Mouse (Mus musculus): ENCODE results near the gene Eif2b1. TPM values are rescaled to one million over a fixed set of nuclear protein-coding genes. Genes with fewer than 3 reads are reported as not detected.

The Eif2b1 gene
- polyA plus RNA-seq, 1 experiment: 32.9 TPM

DNA sequence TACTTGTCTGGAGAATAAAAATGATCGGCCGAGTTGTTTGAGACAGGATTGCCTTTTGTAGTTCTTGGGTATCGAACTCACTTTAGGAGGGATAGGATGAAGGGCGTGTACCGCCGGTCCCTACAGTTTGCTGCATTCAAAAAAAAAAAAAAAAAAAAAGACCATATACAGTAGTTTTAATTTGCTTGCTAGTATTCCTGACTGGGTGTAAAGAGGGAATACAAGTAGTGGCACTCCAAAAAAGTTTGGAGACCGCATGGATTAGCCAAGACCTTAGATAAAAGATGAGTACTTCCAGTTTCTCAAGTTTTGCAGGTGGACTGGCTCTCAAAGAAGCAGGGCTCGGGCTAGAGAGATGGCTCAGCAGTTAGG, 37.3 kb downstream of the Eif2b1 start:
- peaks cover 1% of the 10 kb centered on the region; the same call in 1 of the 2 replicates for H3K4me1 ChIP-seq (ENCODE audit: control insufficient read depth, insufficient read depth, low read length)
- H3K27ac ChIP-seq (ENCODE audit: insufficient read depth, low read length): no peak overlapping the region
- peak overlapping the region; percentile 52 for H3K4me3 ChIP-seq (ENCODE audit: insufficient read depth, low read length)
- TF ChIP-seq POLR2A (IDR thresholded peaks at IDR 0.05; ENCODE audit: extremely low read depth, insufficient read depth, low read length): no peak
- TF ChIP-seq CTCF (IDR thresholded peaks at IDR 0.05; ENCODE audit: extremely low read depth, insufficient read depth, low read length): no peak

DNA sequence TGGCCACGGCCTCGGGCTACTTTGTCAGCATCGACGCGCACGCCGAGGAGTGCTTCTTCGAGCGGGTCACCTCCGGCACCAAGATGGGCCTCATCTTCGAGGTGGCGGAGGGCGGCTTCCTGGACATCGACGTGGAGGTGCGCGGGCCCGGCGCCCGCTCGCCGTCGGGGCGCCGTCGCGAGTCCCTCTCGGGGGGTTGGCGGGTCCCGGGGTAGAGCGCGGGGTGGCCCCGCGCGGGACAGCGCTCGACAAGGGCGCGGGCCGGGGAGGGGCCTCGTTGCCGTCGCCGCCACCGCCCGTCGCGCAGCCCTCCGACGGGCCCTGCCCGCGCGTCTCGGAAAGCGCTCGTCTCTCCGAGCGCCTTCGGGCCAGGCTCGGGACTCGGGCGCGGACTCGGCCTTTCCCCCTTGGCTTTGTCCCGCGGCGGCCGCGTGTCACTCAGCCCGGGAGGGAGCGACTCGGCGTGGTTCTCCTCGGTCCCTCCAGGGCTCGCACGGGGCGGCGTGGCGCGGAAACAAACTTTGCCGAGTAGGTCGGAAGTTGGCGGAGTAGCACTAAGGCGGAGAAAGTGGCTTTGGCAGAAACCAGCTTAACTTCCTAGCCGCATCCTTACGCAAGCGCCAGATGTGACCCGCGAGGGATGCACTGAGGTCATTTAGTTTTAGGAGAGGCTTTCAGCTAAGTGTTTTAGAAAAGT, 37.9 kb downstream of the Eif2b1 start:
- no peak overlapping the region for H3K27ac ChIP-seq (ENCODE audit: insufficient read depth, low read length)
- H3K4me3 ChIP-seq (ENCODE audit: insufficient read depth, low read length): peak overlapping the region; percentile 52
- peaks cover 1% of the 10 kb centered on the region; the same call in 1 of the 2 replicates for H3K4me1 ChIP-seq (ENCODE audit: control insufficient read depth, insufficient read depth, low read length)
- TF ChIP-seq POLR2A (IDR thresholded peaks at IDR 0.05; ENCODE audit: extremely low read depth, insufficient read depth, low read length): no peak

DNA sequence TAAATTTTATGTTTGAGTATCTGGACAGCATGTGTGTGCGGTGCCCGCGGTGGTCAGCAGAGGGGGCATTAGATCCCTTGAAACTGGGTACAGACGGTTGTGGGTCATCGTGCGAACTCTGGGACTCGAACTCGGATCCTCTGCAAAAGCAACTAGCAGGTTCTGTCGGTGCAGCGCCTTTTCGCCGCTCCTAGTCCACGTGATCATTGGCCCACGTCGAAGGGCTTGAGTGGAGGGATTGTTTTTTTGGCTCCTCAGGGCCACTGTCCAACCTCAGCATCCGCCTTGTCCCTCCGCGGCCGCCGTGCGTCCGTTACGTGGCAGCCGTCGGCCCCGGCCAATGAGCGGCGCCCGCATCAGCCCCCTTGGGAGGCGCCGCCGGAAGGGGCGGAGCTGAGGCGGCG, 38.5 kb downstream of the Eif2b1 start, which contains the start of gene Tmed2:
Gene Tmed2, plus strand, starts transcription at position 313 of the 404 bp plus-strand sequence.
- Histone ChIP-seq H3K4me1 (ENCODE audit: control insufficient read depth, insufficient read depth, low read length) (peaks cover 1% of the 10 kb centered on the region; the same call in 1 of the 2 replicates), H3K27ac (ENCODE audit: insufficient read depth, low read length) (no peak within 1 kb of the TSS), H3K4me3 (ENCODE audit: insufficient read depth, low read length) (peak within 1 kb of the TSS; percentile 52)
- no peak for TF ChIP-seq POLR2A (IDR thresholded peaks at IDR 0.05; ENCODE audit: extremely low read depth, insufficient read depth, low read length)
- TF ChIP-seq CTCF (IDR thresholded peaks at IDR 0.05; ENCODE audit: extremely low read depth, insufficient read depth, low read length): no peak

DNA sequence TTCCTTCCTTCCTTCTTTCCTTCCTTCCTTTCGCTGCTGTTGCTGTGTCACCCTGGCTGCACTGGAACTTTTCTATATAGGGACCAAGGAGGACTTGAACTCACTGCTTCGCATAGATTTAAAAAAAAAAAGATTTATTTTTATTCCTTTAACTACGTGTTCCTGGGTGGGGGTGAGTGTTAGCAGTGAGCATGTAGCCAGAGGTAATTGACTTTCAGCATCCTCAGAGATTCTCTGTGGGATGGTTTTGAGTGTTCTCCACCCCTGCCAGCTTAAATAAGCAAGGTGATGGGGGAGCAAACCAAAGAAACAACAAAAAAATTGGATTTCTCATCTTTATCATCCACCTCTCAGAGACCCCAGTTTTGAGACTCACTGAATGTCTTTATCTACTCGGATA, 39.0 kb downstream of the Eif2b1 start:
- Histone ChIP-seq H3K27ac (ENCODE audit: insufficient read depth, low read length) (no peak overlapping the region), H3K4me1 (ENCODE audit: control insufficient read depth, insufficient read depth, low read length) (peaks cover 1% of the 10 kb centered on the region; the same call in 1 of the 2 replicates), H3K4me3 (ENCODE audit: insufficient read depth, low read length) (peak overlapping the region; percentile 52; the same call in 1 of the 2 replicates)
- no peak for TF ChIP-seq CTCF (IDR thresholded peaks at IDR 0.05; ENCODE audit: extremely low read depth, insufficient read depth, low read length)
- no peak for TF ChIP-seq POLR2A (IDR thresholded peaks at IDR 0.05; ENCODE audit: extremely low read depth, insufficient read depth, low read length)

DNA sequence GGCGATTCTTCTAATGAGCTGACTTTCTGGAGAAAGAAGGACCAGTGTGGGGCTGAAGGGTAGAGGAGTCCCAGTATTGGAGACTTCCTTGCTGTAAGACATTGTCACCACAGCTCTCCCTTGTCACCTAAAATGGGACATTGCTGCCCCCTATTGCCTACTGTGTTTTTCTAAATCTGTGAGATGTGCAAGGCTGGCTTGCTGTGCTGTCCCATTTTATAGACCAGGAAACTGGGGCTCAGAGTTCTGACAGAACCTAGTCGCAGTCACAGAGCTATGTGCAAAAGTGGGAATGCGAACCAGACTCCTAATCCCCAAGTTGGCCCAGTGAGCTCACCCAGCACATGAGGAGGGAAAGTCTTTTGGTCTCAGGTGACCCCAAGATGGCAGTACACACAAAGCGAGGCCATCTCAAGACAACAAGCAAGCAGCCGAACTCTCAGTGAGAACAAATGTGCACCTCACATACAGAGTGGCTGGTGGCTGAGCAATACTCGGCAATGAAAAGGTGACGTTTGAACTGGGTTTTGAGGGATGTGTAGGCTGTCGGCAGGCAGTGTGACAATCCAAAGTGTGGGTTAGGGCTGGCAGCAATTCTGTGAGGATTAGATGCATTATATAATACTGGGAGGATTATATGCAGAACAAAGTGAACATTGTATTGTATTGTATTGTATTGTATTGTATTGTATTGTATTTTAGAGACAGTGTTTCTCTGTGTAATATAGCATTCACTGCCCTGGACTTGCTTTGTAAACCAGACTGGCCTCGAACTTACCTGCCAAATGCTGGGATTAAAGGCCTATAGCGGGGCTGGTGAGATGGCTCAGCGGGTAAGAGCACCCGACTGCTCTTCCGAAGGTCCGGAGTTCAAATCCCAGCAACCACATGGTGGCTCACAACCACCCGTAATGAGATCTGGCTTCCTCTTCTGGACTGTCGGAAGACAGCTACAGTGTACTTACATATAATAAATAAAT, 39.8 kb downstream of the Eif2b1 start:
- Histone ChIP-seq H3K4me3 (ENCODE audit: insufficient read depth, low read length) (no peak overlapping the region), H3K4me1 (ENCODE audit: control insufficient read depth, insufficient read depth, low read length) (peaks cover 1% of the 10 kb centered on the region; the same call in 1 of the 2 replicates), H3K27ac (ENCODE audit: insufficient read depth, low read length) (peak overlapping the region; percentile 9; the same call in 1 of the 2 replicates)
- no peak for TF ChIP-seq POLR2A (IDR thresholded peaks at IDR 0.05; ENCODE audit: extremely low read depth, insufficient read depth, low read length)
- TF ChIP-seq CTCF (IDR thresholded peaks at IDR 0.05; ENCODE audit: extremely low read depth, insufficient read depth, low read length): peak; percentile 72

DNA sequence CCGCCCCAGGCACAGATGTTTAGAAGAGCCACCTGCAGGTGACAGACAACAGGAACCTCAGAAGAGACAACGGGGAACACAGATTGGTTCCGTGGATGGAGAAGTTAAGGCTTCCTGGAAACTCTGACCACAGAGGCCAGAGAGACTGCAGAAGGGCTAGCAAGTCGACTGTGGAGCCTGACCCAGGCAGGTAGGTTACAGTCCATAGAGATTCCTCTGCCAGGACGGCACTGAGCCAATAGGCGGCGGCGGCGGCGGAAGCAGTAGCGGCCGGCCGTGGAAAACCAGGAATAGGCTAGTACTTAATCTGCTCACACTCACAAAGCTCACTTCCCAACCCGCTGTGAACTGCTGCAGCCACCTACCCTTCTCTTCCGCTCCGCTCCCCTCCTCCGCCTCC, 42.2 kb downstream of the Eif2b1 start:
- no peak for TF ChIP-seq POLR2A (IDR thresholded peaks at IDR 0.05; ENCODE audit: extremely low read depth, insufficient read depth, low read length)
- TF ChIP-seq CTCF (IDR thresholded peaks at IDR 0.05; ENCODE audit: extremely low read depth, insufficient read depth, low read length): no peak
- Histone ChIP-seq H3K4me3 (ENCODE audit: insufficient read depth, low read length) (no peak overlapping the region), H3K4me1 (ENCODE audit: control insufficient read depth, insufficient read depth, low read length) (0 out of 2 replicates have a peak, but pooled peaks cover under 1% of the 10 kb centered on the region), H3K27ac (ENCODE audit: insufficient read depth, low read length) (0 out of 2 replicates have a peak overlapping the region, but pooled peaks have one; percentile 6)

DNA sequence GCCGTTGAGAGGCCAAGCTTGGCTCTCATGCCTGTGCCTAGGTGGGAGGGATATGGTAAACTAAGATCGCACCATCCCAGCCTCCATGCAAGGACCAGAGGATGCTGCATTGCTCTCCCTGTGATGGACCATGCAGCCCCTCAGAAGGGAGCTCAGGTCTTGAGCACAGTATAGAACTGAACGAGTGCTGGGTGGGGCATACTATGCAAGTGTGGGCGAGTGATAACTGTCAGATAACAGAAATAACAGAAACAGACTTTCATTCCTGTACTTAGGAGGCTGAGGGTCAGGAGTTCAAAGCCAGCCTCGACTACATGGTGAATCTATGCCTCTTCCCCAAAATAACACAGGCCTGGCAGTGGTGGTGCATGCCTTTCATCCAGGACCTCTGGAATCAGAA, 43.9 kb downstream of the Eif2b1 start:
- Histone ChIP-seq H3K4me3 (ENCODE audit: insufficient read depth, low read length) (no peak overlapping the region), H3K27ac (ENCODE audit: insufficient read depth, low read length) (no peak overlapping the region), H3K4me1 (ENCODE audit: control insufficient read depth, insufficient read depth, low read length) (0 out of 2 replicates have a peak, but pooled peaks cover 2% of the 10 kb centered on the region)
- TF ChIP-seq POLR2A (IDR thresholded peaks at IDR 0.05; ENCODE audit: extremely low read depth, insufficient read depth, low read length) (no peak), CTCF (IDR thresholded peaks at IDR 0.05; ENCODE audit: extremely low read depth, insufficient read depth, low read length) (no peak)

DNA sequence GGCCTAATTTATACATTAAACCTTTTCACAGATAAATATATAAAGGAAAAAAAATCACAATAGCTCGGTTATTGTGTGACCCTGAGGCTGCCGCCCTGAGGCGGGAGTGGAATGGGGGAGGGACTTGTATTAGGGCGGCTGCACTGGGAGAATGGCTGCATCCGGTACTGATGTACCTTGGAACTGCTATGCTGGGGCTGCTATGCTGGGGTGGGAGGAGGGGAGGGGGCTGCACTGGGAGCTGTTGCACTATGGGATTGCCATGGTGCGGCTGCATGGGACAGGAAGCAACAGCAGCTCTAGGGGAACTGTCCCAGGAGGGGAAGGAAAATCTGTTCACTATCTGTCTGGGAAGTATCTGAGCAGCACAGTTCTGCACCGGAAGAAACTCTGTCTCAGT, 46.5 kb downstream of the Eif2b1 start:
- TF ChIP-seq POLR2A (IDR thresholded peaks at IDR 0.05; ENCODE audit: extremely low read depth, insufficient read depth, low read length) (no peak), CTCF (IDR thresholded peaks at IDR 0.05; ENCODE audit: extremely low read depth, insufficient read depth, low read length) (no peak)
- Histone ChIP-seq H3K27ac (ENCODE audit: insufficient read depth, low read length) (no peak overlapping the region), H3K4me1 (ENCODE audit: control insufficient read depth, insufficient read depth, low read length) (peaks cover 4% of the 10 kb centered on the region; the same call in 1 of the 2 replicates), H3K4me3 (ENCODE audit: insufficient read depth, low read length) (no peak overlapping the region)

DNA sequence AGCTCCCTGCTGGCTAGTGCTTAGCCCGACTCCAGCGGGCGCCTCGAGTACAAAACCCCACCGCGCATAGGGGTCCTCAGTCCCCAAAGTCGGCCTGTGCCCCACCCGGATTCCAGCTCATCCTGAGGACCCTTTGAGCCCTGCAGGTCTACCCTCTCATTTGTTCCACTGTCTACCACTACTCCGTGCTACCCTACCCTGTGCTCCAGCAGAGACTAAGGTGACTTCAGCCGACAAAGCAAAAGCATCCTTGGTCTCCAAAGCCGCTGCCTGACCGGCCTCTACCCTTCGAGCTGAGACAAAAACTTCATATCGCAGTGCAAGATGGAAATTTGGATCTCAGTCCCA, 47.4 kb downstream of the Eif2b1 start:
- H3K4me1 ChIP-seq (ENCODE audit: control insufficient read depth, insufficient read depth, low read length): peaks cover 4% of the 10 kb centered on the region; the same call in 1 of the 2 replicates
- peak overlapping the region; percentile 92 for H3K4me3 ChIP-seq (ENCODE audit: insufficient read depth, low read length)
- TF ChIP-seq CTCF (IDR thresholded peaks at IDR 0.05; ENCODE audit: extremely low read depth, insufficient read depth, low read length) (no peak), POLR2A (IDR thresholded peaks at IDR 0.05; ENCODE audit: extremely low read depth, insufficient read depth, low read length) (no peak)
- peak overlapping the region; percentile 62 for H3K27ac ChIP-seq (ENCODE audit: insufficient read depth, low read length)

Measured in cortical plate, adult 2 months (tissue).